Mouse (Mus musculus): Measurements from ENCODE around the gene Topbp1.

Gene Topbp1

GRCm38 (mm10) chr9:103372271-103373010, 67.4 kb downstream of the Topbp1 start:
- CTCF ChIA-PET, result interaction anchor here in 1 of 4 experiments (0.7 to 0.9 kb wide), 2 partner anchors 385 to 754 kb away, joined by 3 to 4 read pairs; no protein-coding TSS in a partner anchor
- POLR2A ChIA-PET, result interaction anchor here (0.5 to 4.1 kb wide), 18 partner anchors 8 to 505 kb away, joined by 3 to 19 read pairs (median 5); no protein-coding TSS in a partner anchor

DNA sequence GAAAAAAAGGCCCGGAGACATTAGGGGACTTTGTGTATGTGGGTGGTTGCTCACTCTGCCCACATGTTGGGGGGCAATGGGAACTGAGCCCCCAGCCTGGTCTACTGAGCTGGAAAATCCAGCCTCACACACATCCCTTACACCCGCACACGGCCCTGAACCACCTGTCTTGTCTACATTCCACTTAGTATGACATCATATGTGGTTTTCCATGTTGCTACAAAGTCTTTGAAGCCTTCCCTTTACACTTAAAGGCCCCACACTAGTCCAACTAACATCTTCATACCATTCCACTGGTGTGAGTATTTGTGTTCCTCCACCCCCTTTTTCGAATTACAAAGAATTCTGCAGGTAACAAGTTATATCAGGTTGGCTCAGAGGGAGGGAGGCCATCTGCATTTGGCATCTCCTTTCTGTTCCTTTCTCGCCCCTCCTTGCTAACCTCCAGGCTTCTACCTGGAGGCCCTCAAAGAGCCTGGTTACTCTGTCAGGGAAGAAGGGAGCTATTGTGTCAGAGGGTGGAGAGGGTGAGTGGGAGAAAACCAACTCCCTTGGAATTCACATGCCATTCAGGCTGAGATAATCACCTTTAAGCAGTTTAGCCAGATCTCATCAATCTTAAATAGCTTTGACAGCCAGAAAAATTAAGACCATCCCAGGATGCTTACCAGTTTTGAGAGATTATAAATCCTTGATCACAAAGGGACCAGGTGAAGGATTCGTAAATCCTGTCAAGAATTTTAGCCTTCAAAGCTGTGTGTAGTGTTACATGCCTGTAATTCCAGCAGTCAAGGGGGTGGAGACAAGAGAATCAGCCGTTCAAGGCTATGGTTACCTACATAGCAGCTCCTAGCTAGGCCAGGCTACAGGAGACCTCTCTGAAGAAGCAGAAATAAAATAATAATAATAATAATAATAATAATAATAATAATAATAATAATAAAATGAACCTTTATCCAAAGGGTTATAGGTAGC, 71.6 kb downstream of the Topbp1 start:
- ChIA-PET CTCF (no interaction called here), POLR2A (interaction anchor here in 3 of 4 experiments (0.6 to 2.9 kb wide), 10 partner anchors 10 to 266 kb away, joined by 3 to 22 read pairs (median 4); partner anchors contain the start of genes Cdv3 (in 2 of the 3), 1300017J02Rik (in 1 of the 3) and Topbp1 (in 1 of the 3))

DNA sequence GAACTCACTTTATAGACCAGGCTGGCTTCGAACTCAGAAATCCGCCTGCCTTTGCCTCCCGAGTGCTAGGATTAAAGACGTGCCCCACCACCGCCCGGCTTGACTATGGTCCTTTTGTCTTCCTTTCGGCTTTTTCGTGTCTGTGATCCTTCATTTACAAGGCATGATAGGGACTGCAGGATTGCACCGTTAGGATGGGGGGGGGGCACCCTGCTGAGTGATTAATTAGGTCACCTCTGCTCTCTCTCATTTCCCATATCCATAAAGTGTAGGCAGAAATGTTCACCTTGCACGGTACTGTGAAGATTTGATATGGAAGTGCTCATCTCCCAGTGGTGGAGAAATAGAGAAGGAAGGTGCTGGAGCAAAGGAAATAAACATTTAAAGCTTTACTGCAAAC, 73.7 kb downstream of the Topbp1 start:
- ChIA-PET CTCF (interaction anchor here in 1 of 4 experiments (0.9 kb wide), 1 partner anchor 18 kb away, joined by 5 read pairs; no protein-coding TSS in a partner anchor), POLR2A (interaction anchor here in 1 of 4 experiments (1.1 to 2.4 kb wide), 5 partner anchors 9 to 622 kb away, joined by 3 to 22 read pairs (median 8); partner anchors contain the start of gene Cdv3)

DNA sequence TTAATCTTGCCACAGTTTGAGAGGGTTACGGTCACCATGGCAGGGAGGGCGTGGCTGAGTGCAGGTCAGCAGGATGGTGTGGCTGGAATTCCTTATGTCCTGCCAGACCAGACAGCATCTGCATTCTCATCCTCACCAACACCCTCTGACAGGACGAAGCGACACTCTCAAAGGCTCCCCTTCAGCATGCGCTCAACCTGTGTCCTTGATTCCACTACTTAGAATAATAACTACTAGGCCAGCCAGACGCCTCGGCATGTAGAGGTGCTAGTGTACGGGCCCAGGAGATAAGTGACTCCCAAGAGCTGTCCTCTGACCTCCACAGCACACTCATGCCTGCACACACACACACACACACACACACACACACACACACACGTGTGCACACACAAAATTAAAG, 74.2 kb downstream of the Topbp1 start:
- ChIA-PET CTCF (no interaction called here), POLR2A (interaction anchor here (0.7 to 2.8 kb wide), 14 partner anchors 8 to 622 kb away, joined by 3 to 16 read pairs (median 6); partner anchors contain the start of genes Cdv3 (in 2 of the 4), 1300017J02Rik (in 1 of the 4) and Topbp1 (in 1 of the 4))

DNA sequence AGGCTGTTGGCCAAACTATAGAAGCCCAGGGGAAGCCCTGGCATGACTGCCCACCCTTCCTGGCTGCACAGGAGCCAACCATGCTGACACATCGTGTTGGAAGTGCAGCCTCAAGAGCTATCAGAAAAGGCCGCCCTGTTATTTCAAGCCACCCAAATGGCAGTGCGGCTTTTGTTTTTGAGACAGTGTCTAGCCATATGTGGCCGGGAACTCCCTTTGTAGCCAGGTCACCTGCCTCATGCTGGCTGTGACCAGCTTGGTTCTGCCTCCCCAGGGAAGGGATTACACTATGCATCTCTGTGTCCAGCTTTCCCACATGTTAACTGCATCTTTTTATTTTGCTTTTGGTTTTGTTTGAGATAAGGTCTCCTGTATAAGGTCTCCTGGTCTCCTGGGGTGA, 75.6 kb downstream of the Topbp1 start:
- ChIA-PET CTCF (interaction anchor here in 1 of 4 experiments (0.6 kb wide), 1 partner anchor 173 kb away, joined by 3 read pairs; no protein-coding TSS in a partner anchor), POLR2A (interaction anchor here in 3 of 4 experiments (0.5 to 2.8 kb wide), 32 partner anchors 9 to 322 kb away, joined by 3 to 16 read pairs (median 4); partner anchors contain the start of genes 1300017J02Rik (in 2 of the 3), Cdv3 (in 2 of the 3) and Topbp1 (in 2 of the 3))

- POLR2A ChIA-PET, result interaction anchor here in 2 of 4 experiments (0.7 to 2.0 kb wide), 9 partner anchors 9 to 585 kb away, joined by 3 to 10 read pairs (median 3); partner anchors contain the start of gene Cdv3 (in 1 of the 2)
- CTCF ChIA-PET, result interaction anchor here in 1 of 4 experiments (0.5 kb wide), 1 partner anchor 289 kb away, joined by 3 read pairs; no protein-coding TSS in a partner anchor
Observed at GRCm38 (mm10) chr9:103382989-103383388, 78.0 kb downstream of the Topbp1 start.

GRCm38 (mm10) chr9:103383576-103383975, 78.6 kb downstream of the Topbp1 start:
- POLR2A ChIA-PET, result interaction anchor here in 2 of 4 experiments (0.7 to 2.0 kb wide), 8 partner anchors 8 to 176 kb away, joined by 3 to 10 read pairs (median 3); partner anchors contain the start of gene Cdv3 (in 1 of the 2)
- CTCF ChIA-PET, result interaction anchor here in 1 of 4 experiments (0.5 kb wide), 1 partner anchor 289 kb away, joined by 3 read pairs; no protein-coding TSS in a partner anchor

DNA sequence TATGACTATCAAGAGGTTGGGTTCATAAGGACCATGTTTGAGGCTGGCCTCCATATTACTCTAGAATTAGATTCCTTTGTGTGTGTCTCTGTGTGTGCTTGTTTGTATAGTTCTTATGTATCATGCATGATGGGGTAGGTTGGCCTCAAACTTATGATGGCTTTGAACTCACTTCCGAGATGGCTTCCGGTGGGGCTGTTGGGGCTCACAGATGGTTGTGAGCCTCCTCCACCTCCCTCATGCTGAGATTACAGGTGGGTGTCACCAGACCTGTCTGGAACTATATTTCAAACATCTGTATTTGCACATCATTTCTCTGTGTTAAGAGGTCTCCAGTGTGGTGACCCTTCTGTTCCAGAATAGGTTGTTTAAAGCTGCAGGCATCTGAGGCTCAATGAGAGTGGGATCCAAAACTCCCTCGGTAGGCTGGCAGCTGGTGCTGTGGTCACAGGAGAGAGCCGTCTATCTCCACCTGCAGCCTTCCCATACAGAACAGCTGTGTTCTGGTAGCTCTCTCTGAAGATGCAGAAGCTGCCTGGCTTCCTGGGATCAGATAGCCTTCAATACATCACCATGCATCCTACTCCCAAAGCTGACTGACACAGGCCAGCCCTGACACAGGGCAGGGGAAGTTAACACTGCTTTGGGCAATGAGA, 79.3 kb downstream of the Topbp1 start:
- POLR2A ChIA-PET, result interaction anchor here in 2 of 4 experiments (1.0 to 2.0 kb wide), 3 partner anchors 8 to 18 kb away, joined by 3 to 10 read pairs (median 5); partner anchors contain the start of gene Cdv3 (in 1 of the 2)
- CTCF ChIA-PET, result no interaction called here

GRCm38 (mm10) chr9:103385600-103385999, 80.6 kb downstream of the Topbp1 start:
- POLR2A ChIA-PET, result no interaction called here
- CTCF ChIA-PET, result no interaction called here

- CTCF ChIA-PET, result no interaction called here
Observed at GRCm38 (mm10) chr9:103386573-103386972, 81.6 kb downstream of the Topbp1 start.

GRCm38 (mm10) chr9:103387011-103387653, 82.1 kb downstream of the Topbp1 start:
- POLR2A ChIA-PET, result interaction anchor here in 2 of 4 experiments (0.6 to 1.4 kb wide), 4 partner anchors 10 to 13 kb away, joined by 3 to 5 read pairs (median 4); no protein-coding TSS in a partner anchor
- CTCF ChIA-PET, result no interaction called here

More at GRCm38 (mm10) chr9:103386573-103386972, 81.6 kb downstream of the Topbp1 start:
- POLR2A ChIA-PET, result interaction anchor here in 2 of 4 experiments (0.6 to 1.2 kb wide), 3 partner anchors 10 to 12 kb away, joined by 3 to 5 read pairs (median 5); no protein-coding TSS in a partner anchor

GRCm38 (mm10) chr9:103389261-103389660, 84.2 kb downstream of the Topbp1 start:
- POLR2A ChIA-PET, result no interaction called here
- CTCF ChIA-PET, result no interaction called here

DNA sequence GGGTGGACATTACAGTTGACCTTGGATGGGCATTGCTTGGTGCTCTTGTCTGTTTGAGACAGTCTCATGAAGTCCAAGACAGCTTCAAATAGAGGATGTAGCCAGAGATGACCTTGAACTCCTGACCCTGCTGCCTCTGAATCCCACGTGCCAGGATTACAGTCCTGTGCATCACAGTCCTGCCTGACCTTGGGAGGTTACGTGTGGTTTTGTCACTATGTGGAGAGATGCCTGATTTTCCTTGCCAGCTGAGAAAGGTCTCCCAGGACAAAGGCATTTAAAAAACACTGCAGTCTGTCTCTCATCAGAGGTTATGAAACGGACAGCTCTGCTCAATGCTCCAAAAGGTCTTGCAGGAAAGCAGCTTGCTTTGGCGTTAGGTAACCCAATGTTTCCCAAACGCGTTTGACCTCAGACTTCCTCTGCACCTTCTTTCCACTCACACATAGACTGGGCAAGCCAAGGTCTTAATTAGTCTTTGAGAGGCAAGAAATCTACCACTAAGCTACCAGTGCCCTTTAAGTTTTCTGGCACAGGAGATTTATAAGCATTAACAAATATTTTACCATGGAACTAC, 86.9 kb downstream of the Topbp1 start:
- ChIA-PET POLR2A (interaction anchor here in 3 of 4 experiments (0.6 to 4.3 kb wide), 7 partner anchors 8 to 39 kb away, joined by 3 to 12 read pairs (median 9); no protein-coding TSS in a partner anchor), CTCF (interaction anchor here in 2 of 4 experiments (0.7 to 0.8 kb wide), 2 partner anchors 184 to 436 kb away, joined by 3 to 4 read pairs; no protein-coding TSS in a partner anchor)

DNA sequence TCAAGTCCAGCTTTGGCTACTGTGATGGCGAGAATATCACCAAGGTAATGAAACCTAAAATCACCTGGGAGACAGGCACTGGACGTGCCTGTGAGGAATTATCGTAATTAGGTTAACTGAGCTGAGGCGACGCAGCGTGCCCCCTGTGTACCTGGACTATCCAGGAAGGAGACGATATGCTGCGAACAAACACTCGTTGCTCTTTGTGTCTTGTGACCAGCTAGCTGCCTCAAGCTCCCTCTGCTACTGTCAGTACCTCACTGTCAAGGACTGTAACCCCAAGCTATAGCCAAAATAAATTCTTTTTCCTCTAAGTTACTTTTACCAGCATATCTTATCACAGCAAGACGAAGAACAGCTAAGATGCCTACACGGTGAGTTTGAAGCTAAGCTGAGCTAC, 88.2 kb downstream of the Topbp1 start:
- ChIA-PET POLR2A (interaction anchor here in 2 of 4 experiments (0.8 to 4.3 kb wide), 11 partner anchors 10 to 88 kb away, joined by 3 to 12 read pairs (median 4); no protein-coding TSS in a partner anchor), CTCF (interaction anchor here in 2 of 4 experiments (0.8 to 1.3 kb wide), 3 partner anchors 34 to 167 kb away, joined by 3 read pairs; no protein-coding TSS in a partner anchor)

DNA sequence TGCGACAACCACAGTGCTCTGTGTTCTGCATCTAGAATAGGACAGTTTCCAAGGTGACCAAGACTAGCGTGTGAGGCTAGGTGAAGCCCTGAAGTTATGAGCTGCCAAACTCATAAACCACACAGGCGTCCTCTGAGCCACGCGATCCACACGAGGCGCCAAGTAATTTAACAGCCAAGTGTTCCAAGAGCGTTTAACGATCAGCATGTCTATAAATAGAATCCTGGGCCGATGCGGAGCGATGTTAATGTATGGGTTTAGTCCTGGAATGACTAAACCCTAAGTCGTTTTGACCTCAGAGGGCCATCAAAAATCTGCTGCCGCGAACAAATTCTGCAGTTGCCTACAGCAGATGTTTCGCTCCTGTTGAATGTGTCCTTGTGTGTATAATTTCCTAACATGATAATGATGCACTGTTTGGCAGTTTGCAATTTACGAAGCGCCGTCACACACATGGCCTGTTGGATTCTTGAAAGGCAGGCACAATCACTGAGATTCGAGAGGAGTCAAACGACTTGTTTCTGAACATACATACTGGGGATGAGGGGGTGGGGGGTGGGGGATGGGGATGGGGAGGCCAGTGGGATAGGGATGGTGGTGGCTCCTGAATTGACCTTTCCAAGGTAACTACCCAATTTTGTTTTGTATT, 93.6 kb downstream of the Topbp1 start:
- CTCF ChIA-PET, result interaction anchor here in 1 of 4 experiments (0.6 kb wide), 1 partner anchor 1026 kb away, joined by 4 read pairs; no protein-coding TSS in a partner anchor

More for the DNA sequence above, 93.6 kb downstream of the Topbp1 start:
- POLR2A ChIA-PET, result interaction anchor here in 3 of 4 experiments (0.6 to 2.3 kb wide), 8 partner anchors 10 to 732 kb away, joined by 3 to 9 read pairs (median 4); no protein-coding TSS in a partner anchor

Data from embryonic stem cell, embryonic (primary cell).